In genomic region chr11:117327633-117328032, GRCm38 (mm10) we compare ENCODE assay signal across 16 mouse cellular contexts.
A peak's percentile ranks its signal among the peaks of the same experiment; 100 is the strongest.
DNase-seq lines count a peak whose midpoint lies in the region; ATAC-seq and TF ChIP-seq lines count a peak whose summit lies in the region.
"Had no signal": no experiment of that assay in that cellular context is flagged by ENCODE, and none has a peak within 500 bp of the region (broad histone marks: within the 10 kb centered on the region; RNA-seq: fewer than 3 reads in every experiment).

No protein-coding gene starts in this region.

- H3K36me3 ChIP-seq in thymus, adult 2 months (ENCODE audit: control insufficient read depth, insufficient read depth, low read length): no peaks in the 10 kb centered on the region
- no peaks in the 10 kb centered on the region for H3K36me3 ChIP-seq in splenic B cell, adult 2 months (ENCODE audit: control insufficient read depth, insufficient read depth, low read length, poor library complexity, severe bottlenecking)
- H3K36me3 ChIP-seq: forebrain, embryonic 15.5 days; heart, embryonic 10.5 days; neural tube, embryonic 15.5 days had no signal

- no peak for TF ChIP-seq POLR2A in thymus, adult 2 months (IDR thresholded peaks at IDR 0.05; ENCODE audit: control insufficient read depth, extremely low read depth, insufficient read depth, low read length, poor library complexity)

- no peaks in the 10 kb centered on the region for H3K27me3 ChIP-seq in thymus, adult 2 months (ENCODE audit: control insufficient read depth, insufficient read depth, low read length)
- no peaks in the 10 kb centered on the region for H3K27me3 ChIP-seq in splenic B cell, adult 2 months (ENCODE audit: control insufficient read depth, insufficient read depth, low read length, poor library complexity, severe bottlenecking)
- H3K27me3 ChIP-seq: forebrain, embryonic 15.5 days; neural tube, embryonic 15.5 days had no signal

- TF ChIP-seq CTCF in left cerebral cortex, adult 2 months (IDR thresholded peaks at IDR 0.05): no peak
- no peak for TF ChIP-seq CTCF in thymus, adult 2 months (IDR thresholded peaks at IDR 0.05; ENCODE audit: borderline replicate concordance, control insufficient read depth, extremely low read depth, insufficient read depth, low read length, poor library complexity)

- peak overlapping the region; percentile 69 for H3K27ac ChIP-seq in left cerebral cortex, adult 2 months
- H3K27ac ChIP-seq in thymus, adult 2 months (ENCODE audit: control insufficient read depth, insufficient read depth, low read length): peak overlapping the region; percentile 98
- H3K27ac ChIP-seq: heart, embryonic 10.5 days; kidney, postnatal 0 days; neural tube, embryonic 15.5 days had no signal

- DNase-seq in left cerebral cortex, adult 2 months (ENCODE audit: extremely low spot score in 1 of 2, low spot score in 2 of 2): no peak
- DNase-seq in left cerebral cortex, postnatal 25 days (ENCODE audit: low spot score in 2 of 2): no peak
- no peak for DNase-seq in thymus, adult 2 months
- no peak for DNase-seq in thymus, postnatal 4 days
- DNase-seq in splenic B cell, adult 2 months (ENCODE audit: low read depth, low spot score): peak; percentile 76
- DNase-seq in urinary bladder, postnatal 25 days (ENCODE audit: low spot score): no peak
- DNase-seq: adrenal gland, postnatal 10 days; cerebellum, postnatal 25 days; left cerebral cortex, postnatal 4 days; lung, adult 18-20 months had no signal

- intact Hi-C loops in left cerebral cortex, adult 2 months (cut with DNase I): loop anchor here (5.0 kb wide), 1 partner anchor 60 kb away; no protein-coding TSS in a partner anchor
- intact Hi-C loops in left cerebral cortex, postnatal 25 days (cut with DNase I): no loop called here

- peak; percentile 6 for ATAC-seq in activated CD4-positive, CD25-positive, alpha-beta regulatory T cell, adult 4 months
- ATAC-seq: forebrain, embryonic 15.5 days; intestine, embryonic 16.5 days had no signal

- H3K4me1 ChIP-seq in thymus, adult 2 months (replicated peaks; ENCODE audit: control insufficient read depth, insufficient read depth, low read length): peaks cover 83% of the 10 kb centered on the region

- 13% methylated on average over 5 of the region's 5 CpGs for WGBS in thymus, adult 2 months

- no peak overlapping the region for H3K4me3 ChIP-seq in left cerebral cortex, adult 2 months
- H3K4me3 ChIP-seq in thymus, adult 2 months (ENCODE audit: control insufficient read depth, insufficient read depth, low read length): peak overlapping the region; percentile 28; the same call in 1 of the 2 replicates
- H3K4me3 ChIP-seq: forebrain, embryonic 15.5 days; heart, embryonic 10.5 days; neural tube, embryonic 15.5 days had no signal
